Mouse (Mus musculus) CD4-positive, CD25-positive, alpha-beta regulatory T cell, adult 2 months (primary cell): ENCODE data around the gene Harbi1.

ENCODE experiments used
- DNase-seq: peaks from one replicate; pipeline ENCODE4 v3.0.0-alpha.2; 2012; ENCODE audit warnings: low read depth, low spot score

Gene Harbi1

DNA sequence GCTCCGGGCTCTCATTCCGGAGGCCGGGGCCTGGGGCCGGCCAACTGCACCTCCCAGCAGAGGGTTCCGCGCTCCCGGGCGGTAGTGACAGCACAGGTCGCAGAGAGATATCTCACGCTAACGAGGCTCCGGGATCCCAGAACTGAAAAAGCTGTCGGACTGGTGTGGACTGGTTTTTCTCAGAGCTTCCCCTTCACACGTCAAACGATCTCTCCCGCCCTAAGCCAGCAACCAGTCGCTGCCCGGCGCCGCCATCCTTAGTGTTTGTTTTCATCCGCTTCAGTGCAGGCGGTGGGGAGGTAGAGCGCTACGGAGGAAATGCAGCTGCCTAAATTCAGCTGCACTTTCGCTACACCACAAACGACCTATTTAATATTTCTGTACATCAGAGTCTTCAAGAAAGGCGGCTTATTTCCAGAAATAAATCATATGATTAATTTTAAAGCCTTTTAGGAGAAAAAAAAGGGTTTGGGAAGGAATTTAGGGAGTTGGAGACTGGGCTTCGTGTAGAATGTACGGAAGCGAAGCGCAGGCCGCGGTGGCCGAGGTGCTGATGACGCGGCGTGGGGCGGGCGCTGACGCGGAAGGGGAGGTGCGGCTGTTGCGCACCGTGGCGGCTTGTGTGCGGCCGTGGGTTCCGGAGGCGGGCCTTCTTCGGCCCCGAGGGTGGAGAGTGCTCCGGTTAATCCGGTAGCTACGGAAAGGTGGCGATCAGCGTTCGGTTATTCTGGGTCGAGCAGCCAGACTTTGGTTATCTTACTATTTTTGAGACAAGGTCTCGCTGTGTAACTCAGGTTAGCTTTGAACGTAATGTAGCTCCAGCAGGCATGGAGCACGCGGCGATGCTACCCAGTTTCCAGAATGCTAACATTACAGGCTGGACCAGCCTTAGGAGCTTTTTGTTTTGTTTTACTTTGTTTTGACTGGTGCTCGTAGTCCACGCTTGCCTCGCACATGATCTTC, at the start of gene Harbi1, which contains the start of gene Atg13:
Gene Harbi1, plus strand, starts transcription at position 581 of the 963 bp plus-strand sequence.
Gene Atg13, minus strand, starts transcription at position 305 of the 963 bp plus-strand sequence.
- peak; percentile 96 for DNase-seq

DNA sequence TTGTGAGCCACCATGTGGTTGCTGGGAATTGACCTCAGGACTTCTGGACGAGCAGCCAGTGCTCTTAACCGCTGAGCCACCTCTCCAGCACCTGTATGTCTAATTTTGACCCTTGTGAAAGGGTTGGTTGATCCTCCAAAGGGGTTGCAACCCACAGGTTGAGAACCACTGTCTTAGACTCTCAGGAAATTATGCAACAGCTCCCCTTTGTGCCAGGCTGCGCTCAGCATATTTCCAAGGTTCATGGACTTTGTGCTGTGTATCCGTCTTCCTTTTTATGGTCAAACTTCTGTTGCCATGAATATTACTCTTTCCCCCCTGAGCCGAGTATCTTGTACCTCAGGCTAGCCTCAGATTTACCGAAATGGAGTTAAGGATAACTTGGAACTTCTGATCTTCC, 49.7 kb upstream of the Harbi1 start:
- DNase-seq = no peak

DNA sequence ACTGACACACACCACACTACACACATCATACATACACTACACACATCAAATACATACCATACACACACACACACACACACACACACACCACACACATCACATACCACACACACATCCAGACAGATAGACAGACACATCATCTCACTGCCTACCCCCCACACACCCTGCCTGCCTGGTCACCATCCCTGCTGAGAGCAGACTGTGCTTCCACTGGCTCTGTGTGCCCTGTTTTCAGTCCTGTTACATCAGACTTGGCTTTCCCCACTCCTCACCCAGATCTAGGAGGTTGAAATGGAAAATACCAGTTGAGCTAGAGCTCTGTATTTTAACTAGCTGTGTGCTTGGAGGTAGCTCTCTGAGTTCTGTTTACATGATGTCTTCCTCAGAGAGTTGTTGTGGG, 45.9 kb upstream of the Harbi1 start:
- DNase-seq = no peak

DNA sequence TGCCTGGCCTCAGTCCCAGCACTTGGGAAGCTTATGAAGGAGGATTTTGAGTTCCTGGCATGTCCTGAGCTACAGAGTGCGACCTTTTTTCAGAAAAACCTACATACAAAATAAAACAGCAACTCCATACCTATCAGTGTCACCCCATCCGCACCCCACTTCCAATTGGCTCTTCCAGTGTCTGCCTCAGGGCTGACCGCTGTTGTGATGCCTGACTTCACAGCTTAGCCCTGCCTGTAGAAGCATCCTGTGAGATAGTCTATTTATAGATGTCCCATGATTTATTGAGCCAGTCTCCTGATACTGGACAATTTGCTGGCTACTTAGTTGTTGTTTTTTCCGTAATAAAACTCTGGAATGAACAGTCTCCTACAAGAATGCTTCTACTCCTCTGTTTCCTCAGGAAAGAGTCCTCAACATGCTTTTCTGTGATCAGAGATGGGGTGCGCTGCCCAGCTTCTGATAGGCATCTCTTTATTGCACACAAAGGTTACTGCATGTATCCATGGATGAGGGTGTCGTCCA, 44.2 kb upstream of the Harbi1 start:
- no peak for DNase-seq

DNA sequence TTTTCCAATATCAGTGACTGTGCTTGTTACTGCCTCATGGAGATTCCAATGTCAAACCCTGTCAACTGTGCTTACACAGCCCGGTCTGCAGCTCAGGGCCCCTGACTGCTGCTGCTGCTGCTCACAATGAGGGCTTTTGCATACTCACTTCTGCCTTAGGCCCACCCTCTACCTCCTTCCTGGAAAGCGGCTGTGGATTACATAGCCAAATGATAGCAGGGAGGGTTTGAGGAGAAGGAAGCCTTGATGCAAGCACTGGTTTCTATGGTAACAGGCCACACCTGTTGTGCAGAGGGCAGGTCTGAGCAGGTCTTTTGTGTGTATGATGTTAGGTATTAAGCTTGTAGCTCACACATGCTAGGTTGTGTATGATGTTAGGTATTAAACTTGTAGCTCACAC, 42.9 kb upstream of the Harbi1 start:
- DNase-seq = no peak

DNA sequence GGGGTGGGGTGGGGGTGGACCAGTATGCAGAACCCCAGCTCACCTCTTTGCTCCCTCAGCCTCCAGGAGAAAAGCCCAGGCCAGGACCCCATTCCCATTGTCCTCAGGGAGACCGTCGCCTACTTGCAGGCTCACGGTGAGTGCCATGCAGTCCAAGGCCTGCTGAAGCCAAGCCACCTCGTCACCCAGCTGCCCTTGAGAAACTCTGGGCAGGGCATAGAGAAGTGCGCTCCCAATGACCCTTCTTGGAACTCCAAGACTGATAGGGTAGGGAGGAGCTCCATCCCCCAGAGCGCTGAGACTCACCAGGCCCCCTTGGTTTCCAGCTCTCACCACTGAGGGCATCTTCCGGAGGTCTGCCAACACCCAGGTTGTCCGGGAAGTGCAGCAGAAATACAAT, 41.3 kb upstream of the Harbi1 start:
- no peak for DNase-seq

DNA sequence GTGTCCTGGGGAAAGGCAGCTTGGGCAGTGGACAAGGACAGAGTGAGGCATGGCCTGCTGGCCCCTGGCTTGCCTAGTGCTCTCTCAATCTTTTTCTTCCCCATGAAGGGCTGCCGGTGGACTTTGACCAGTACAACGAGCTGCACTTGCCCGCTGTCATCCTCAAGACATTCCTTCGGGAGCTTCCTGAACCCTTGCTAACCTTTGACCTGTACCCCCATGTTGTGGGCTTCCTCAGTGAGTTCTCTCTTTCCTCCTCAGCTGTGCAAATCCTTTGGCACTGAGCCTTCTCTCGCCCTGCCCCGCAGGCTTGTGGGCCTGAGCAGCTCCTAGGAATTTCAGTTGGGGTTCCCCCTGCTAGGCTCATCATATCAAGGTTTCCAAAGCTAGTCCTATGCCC, 40.6 kb upstream of the Harbi1 start:
- DNase-seq = no peak

DNA sequence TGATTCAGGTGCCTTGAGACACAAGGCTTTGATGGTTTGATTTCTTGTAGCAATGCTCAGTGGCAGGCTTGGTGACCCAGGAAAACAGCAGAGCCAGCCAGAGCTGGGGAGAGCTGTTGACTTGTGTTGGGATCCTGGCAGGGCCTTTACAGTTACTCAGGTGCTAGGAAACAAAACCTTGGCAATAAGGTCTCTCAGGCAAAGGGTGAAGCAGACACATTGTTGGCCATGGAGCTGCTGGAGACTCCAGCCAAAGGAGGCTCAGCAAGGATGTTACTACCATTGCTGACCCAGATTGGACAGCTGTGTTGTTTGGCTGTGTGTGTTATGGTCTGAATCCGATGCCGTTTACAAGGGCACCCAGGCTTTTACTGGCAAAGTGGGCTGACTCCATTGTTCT, 37.1 kb upstream of the Harbi1 start:
- DNase-seq = no peak

DNA sequence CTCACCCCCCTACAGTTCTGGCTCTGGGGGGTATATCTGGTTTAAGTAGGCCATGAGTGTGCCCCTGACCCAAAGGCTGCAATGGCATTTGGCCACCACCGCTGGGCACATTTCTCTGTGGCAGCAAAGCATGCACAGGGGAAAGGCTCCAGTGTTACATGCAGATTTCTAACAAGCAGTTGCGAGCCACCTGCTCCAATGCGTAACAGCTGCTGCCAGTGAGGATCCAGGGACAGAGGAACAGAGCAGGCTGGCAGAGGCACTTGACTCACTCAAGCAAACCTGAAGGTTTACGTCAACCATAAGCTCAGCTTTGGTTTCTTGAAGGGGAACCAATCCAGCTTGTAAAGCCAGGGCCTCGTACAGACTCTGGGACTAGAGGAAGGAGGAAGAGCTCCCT, 35.8 kb upstream of the Harbi1 start:
- no peak for DNase-seq

DNA sequence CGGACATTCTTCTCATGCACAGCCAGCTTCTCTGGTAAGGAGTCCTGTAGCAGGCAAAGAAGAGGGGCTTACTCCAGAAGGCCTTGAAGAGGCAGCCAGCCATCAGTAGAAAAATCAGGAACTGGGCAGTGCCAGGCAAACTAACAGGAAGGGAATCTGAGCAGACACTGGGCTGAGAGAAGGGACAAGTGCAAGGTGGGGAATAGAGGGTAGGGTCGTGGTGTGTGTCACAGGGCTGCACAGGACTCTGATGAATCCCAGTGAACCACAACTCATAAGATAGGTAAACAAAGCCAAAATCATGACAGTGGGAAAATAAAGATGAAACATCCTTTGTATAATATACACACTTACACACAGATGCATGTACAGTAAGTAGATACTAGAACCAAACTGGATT, 34.2 kb upstream of the Harbi1 start:
- no peak for DNase-seq

DNA sequence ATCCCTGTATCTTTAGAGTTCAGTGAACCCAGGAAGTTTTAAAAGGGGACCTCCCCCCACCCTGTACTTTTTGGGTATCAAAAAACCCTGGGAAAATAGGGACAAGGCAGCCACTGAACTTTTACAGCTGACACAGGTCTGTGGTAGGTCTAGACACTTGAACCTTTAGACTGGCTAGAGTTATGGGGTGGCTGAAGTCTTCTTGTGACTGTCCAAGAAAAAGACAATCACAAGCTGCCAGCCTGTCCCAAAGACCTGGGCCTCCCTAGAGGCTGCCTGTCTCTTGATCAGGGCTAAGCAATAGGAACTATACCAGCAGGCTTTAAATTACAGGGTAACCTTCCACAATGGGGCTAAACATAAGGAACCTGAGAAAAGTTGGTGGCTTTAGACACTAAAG, 33.7 kb upstream of the Harbi1 start:
- DNase-seq = no peak

DNA sequence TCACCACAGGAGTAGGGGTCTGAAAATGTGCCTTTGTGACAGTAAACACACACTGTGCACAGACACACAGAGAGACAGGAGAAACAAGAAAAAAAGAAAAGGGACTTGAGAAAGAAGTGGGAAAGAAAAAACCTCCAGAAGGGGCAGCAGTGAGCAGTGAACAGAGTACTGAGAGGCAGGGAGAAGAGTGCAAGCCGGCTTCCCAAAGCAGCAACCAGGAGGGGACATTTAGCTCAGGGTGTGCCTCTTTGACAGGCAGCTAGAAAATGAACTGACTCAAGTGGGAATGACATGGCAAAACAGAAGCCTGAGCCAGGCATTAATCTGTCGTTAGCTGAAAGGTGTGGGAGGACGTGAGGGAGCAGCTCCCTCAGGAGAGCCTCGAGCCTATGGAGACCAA, 27.8 kb upstream of the Harbi1 start:
- DNase-seq = peak; percentile 53

DNA sequence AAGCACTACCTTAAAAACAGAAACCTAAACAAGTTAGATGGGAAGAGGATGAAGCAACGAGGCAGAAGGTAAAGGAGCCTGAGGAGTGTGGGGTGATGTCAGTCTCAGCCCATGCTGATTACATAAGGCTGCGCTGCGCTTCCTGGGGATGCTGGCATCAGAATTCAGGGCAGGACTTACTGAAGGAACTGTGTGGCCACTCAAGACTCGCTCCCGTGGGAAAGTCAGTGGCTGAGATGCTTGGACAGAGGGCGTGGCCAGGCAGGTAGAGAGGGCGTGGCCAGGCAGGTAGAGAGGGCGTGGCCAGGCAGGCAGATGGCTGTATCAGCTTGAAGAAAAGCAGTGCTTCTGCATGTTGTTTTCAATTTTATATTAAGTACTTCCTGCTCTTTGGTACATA, 26.7 kb upstream of the Harbi1 start:
- no peak for DNase-seq

DNA sequence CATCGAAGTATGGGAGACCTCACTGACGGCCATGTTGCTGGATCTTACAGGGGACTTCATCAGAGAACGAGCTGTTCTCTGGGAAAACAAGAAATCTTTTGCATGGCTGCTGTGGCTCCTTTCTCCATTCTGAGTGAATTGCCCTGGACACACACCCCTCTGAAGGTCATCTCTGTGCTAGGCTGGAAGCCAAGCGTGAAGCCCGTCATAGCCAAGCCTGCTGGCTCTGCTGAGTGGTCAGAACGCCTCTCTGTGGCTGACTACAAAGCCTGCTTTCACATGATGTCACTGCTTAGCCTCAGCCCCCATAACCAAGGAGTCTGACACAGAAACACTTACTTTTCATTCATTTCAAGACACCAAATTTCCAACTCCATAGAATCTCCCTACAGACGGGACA, 21.2 kb upstream of the Harbi1 start:
- DNase-seq = no peak

DNA sequence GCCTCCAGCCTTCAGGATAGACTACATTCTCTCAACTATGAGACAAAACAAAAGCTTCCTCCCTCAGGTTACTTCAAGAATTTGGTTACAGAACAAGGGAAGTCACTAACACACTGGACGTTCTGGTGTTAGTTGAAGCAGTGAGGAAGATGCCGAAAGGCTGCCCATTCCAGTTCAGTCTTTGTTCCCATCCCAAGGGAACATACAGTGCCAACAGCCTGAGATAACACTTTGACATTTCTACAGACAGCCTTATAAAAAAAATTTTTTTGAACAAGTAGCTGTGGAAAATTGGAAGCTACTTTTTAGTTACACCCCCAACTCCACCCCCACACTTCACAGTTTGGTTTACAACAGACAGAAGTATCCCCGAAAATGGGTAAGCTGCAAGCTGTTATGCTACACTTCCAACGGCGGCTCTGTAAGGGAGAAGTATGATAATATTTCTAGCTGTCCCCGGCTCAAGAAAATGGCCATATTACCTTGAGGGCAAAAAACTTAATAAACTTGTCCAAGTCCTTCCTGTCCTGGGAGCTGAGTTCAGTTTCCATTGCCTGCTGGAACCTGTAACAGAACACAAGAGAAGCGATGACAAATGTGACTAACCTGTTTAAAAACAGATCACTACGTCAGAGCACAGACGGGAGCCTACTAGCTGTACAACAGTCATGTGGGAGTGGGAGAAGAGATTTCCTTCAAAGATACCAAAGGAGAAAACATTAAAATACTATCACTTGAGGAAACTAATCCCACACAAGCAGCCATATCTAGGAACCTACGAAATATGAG, 15.0 kb upstream of the Harbi1 start:
- DNase-seq = no peak

DNA sequence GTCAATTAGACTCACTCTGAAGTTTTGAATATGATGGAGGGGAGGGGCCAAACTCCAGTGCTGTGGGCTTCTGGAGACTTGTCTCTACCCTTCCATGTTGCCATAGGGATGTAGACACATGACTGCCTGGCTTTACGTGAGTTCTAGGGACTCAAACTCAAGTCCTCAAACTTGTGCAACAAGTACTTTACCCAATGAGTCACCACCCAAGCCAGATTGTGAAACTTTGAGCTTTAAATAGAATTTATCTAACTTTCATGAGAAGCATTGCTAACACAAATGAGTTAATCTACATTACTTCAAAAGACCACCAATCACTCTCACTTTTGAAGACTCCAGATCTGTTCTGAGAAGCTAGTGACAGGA, 14.4 kb upstream of the Harbi1 start:
- no peak for DNase-seq

DNA sequence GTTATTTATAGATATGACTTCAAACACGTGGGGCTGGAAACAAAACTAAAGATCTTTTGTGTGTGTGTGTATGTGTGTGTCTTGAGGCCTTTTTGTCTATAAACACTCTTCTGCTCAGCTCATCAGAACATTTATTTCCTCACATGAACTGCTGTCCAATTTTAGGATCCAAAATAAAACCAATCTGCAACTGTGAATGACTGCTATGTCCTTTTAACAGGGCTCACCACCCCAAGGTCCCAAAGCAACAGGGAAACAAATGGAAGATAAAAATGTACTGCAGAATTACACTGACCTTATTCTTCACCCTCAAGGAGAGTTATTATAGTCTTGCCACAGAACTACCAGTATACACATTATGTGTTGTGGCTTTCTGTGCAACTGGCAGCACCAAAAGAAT, 11.4 kb upstream of the Harbi1 start:
- DNase-seq = no peak

DNA sequence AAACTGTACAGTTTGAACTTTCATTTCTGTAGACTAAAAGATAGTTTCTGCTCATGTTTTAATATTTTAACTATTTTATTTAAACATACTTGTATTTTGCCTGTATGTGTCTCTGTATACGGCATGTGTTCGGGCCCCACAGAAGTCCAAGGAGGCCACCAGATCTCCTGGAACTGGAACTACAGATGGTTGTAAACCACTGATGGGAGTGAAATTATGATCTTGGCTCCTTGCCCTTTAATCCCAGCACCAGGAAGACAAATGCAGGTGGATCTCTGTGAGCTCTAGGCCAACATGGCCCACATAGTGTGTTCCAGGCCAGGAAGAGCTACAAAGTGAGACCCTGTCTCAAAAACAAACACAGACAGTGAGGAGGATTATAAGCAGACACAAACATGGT, 9.3 kb upstream of the Harbi1 start:
- DNase-seq = no peak

DNA sequence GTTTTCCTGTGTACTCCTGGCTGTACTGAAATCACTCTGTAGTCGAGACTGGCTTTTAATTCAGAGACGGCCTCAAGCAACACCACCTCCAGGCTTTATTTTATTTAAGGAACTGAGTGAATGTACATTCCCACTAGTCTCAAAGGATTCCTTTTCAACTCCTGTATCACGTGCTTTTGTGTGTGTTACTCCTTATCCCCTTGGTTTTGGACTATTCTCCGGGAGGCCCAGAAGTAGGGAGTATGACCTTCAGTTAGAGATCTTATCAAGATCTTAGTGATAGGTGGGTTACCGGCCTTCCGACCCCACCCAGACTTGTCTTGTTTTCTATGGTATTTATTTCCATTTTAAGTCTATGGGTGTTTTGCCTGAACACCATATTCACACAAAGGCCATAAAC, 4.9 kb upstream of the Harbi1 start:
- no peak for DNase-seq

DNA sequence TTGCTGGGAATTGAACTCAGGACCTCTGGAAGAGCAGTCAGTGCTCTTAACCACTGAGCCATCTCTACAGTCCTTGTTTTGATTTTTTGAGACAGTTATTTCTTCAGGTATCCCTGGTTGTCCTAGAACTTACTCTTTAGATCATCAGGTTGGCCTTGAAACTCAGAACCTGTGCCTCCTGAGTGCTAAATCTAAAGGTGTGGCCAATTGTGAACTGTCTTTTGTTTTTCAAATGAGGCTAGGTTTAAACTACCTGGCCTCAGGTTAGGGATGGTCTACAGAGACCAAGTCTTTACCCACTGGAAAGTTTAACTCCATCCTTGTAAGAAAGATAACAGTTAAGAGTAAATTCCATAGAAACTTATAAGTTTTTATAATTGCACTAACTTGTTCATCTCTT, 4.2 kb upstream of the Harbi1 start:
- DNase-seq = no peak

DNA sequence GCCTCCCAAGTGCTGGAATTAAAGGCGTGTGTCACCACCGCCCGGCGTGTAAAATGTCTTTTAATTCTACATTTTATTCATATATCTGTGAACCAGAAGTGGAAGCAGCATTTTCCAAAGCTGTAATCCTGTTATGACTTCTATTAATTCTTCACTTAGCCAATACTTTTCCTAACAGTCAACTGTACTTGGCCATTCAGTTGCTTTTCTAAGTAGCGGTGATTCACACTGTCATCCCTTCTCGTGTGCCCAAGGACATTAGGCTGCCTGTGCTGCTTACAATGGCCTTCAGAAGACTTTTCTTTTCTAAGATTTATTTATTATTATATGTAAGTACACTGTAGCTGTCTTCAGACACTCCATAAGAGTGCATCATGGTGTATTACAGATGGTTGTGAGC, 2.3 kb upstream of the Harbi1 start:
- no peak for DNase-seq

DNA sequence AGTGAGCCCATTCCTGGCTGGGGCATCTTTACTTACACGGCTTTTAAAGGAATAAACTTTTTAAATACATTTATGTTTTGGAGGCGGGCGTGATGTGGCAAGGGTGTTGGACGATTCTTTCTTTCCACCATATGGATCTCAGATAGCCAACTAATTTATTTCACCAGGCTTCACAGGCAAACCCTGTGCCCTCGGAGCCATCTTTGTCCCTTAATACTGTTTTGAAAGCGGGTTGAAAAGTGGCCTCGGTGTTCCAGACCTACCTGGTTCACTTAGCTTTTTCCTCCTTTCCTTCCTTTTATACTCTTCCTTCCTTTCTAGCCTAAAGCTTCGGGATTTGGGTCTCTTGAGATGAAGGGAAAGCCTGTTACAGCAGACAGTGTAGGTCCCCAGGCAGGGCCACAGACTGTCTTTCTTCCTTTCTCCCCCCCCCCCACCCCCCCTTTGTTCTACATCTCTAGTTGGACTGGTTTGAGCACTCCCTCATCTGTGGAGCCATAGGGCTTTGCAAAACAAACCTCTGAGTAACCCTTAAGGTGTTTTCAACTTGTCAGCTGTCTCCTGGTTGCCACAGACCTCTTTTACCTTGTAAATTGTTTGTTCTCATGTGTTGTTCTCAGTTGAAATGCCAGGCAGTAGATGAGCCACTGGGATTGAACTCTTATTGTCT, 739 bp downstream of the Harbi1 start:
- DNase-seq = peak; percentile 17
